Mouse (Mus musculus) E14TG2a.4 (cell line): ENCODE results near the gene Shb.

Experiments used
- CTCF ChIP-seq: conservative IDR thresholded peaks from 2 replicates; pipeline ENCODE4 v1.5.1; 2014; ENCODE audit warnings: low read length
- POU5F1 ChIP-seq: IDR thresholded peaks from 2 replicates; pipeline ENCODE4 v1.6.1; 2014; ENCODE audit warnings: low read length, borderline replicate concordance

- TF ChIP-seq CTCF (no peak), POU5F1 (no peak)
Observed at GRCm38 (mm10) chr4:45499556-45499955, 32.7 kb downstream of the Shb start.
